In the genomic region with DNA sequence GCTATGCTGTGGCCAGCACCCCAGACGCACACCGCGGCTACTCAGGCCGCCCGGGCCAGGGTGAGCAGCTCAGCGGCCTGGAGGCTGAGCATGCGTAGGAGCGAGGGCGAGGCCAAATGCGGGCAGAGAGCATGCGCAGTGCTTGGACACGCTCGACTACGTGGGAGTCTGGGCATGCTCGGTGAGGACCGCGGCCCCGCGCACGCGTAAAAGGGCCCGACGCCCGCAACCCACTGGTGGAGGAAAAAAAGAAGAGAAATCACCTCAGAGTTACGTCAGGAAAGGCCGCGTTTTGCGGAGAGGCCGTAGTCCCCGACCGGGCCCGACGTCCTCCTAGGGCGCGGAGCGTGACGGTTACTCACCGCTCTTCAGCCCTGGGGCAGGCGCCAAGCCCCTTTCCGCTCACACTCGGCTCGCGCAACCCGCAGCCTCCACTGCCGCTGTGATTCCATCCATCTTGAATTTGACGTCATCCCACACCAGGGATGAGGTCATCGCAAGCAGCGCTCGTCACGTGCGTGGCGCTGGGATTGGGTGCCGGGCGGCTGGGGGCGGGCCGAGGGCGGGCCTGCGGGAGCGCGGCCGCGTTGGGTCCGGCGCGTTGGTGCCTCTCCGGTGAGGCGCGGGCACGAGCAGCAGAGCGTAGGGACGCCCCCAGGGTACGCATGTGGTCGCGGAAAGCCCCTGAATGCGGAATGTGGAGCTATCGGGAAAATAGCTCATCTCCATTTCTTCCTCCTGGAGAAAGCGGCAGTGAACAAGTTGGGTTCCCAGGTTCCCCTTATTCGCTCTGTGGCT, we compare ENCODE assay signal across 8 mouse cellular contexts. TPM values are rescaled to one million over a fixed set of nuclear protein-coding genes. Genes with fewer than 3 reads are reported as not detected.
DNase-seq lines count a peak whose midpoint lies in the region; ATAC-seq and TF ChIP-seq lines count a peak whose summit lies in the region.

A gene (minus strand): TSS at position 448 of the 798 bp plus-strand sequence.
A gene (minus strand): TSS at position 472 of the 798 bp plus-strand sequence.

- peak; percentile 83 for DNase-seq in c-Kit-negative CD71-positive TER-119-positive erythroid progenitor cells, embryonic 14.5 days (ENCODE audit: low read depth, low spot score)
- peak; percentile 94 for DNase-seq in forebrain, embryonic 10.5 days (ENCODE audit: extremely low spot score, low spot score)
- DNase-seq in kidney, postnatal 25 days = peak; percentile 97 to 98
- peak; percentile 83 to 86 (median 85) for DNase-seq in liver, embryonic 14.5 days (ENCODE audit: low read depth in 3 of 3, low spot score in 3 of 3)
- DNase-seq in neural tube, embryonic 11.5 days (ENCODE audit: low spot score) = peak; percentile 97
- peak; percentile 97 for DNase-seq in stomach, postnatal 0 days (ENCODE audit: low spot score)

- H3K4me1 ChIP-seq in forebrain, embryonic 10.5 days = peaks cover 22% of the 10 kb centered on the region
- H3K4me1 ChIP-seq in heart, embryonic 15.5 days (replicated peaks) = peaks cover 21% of the 10 kb centered on the region
- peaks cover 37 to 39% of the 10 kb centered on the region in 2 experiments for H3K4me1 ChIP-seq in liver, embryonic 14.5 days (replicated peaks; ENCODE audit: control insufficient read depth in 2 of 2, insufficient read depth in 2 of 2, low read length in 1 of 2)
- H3K4me1 ChIP-seq in neural tube, embryonic 11.5 days (ENCODE audit: control insufficient read depth, insufficient read depth, low read length) = peaks cover 3% of the 10 kb centered on the region; the same call in 1 of the 2 replicates
- no peaks in the 10 kb centered on the region for H3K4me1 ChIP-seq in stomach, postnatal 0 days (replicated peaks; ENCODE audit: control insufficient read depth, insufficient read depth)

- no peaks in the 10 kb centered on the region for H3K9me3 ChIP-seq in forebrain, embryonic 10.5 days
- no peaks in the 10 kb centered on the region for H3K9me3 ChIP-seq in heart, embryonic 15.5 days (replicated peaks)
- H3K9me3 ChIP-seq in liver, embryonic 14.5 days (ENCODE audit: control insufficient read depth, low read length) = no peaks in the 10 kb centered on the region
- no peaks in the 10 kb centered on the region for H3K9me3 ChIP-seq in neural tube, embryonic 11.5 days (ENCODE audit: control insufficient read depth, low read length)
- H3K9me3 ChIP-seq in stomach, postnatal 0 days (ENCODE audit: control insufficient read depth, low read length) = no peaks in the 10 kb centered on the region

- peak within 1 kb of the TSS; percentile 96 for H3K27ac ChIP-seq in forebrain, embryonic 10.5 days
- H3K27ac ChIP-seq in heart, embryonic 15.5 days = peak within 1 kb of the TSS; percentile 97
- H3K27ac ChIP-seq in liver, embryonic 14.5 days = peak within 1 kb of the TSS; percentile 70
- peak within 1 kb of the TSS; percentile 89 for H3K27ac ChIP-seq in neural tube, embryonic 11.5 days (ENCODE audit: low read depth, low read length)
- H3K27ac ChIP-seq in stomach, postnatal 0 days (replicated peaks) = peak within 1 kb of the TSS; percentile 98

- H3K4me3 ChIP-seq in forebrain, embryonic 10.5 days = peak within 1 kb of the TSS; percentile 91
- H3K4me3 ChIP-seq in heart, embryonic 15.5 days = peak within 1 kb of the TSS; percentile 89
- peak within 1 kb of the TSS; percentile 70 to 72 for H3K4me3 ChIP-seq in liver, embryonic 14.5 days (ENCODE audit: insufficient read depth in 1 of 2, low read depth in 2 of 2, low read length in 2 of 2)
- peak within 1 kb of the TSS; percentile 84 for H3K4me3 ChIP-seq in neural tube, embryonic 11.5 days (ENCODE audit: low read depth, low read length)
- peak within 1 kb of the TSS; percentile 76 for H3K4me3 ChIP-seq in stomach, postnatal 0 days (ENCODE audit: low read depth, low read length)

- WGBS in forebrain, embryonic 10.5 days = under 1% methylated on average over 78 of the region's 78 CpGs
- WGBS in heart, embryonic 15.5 days = under 1% methylated on average over 78 of the region's 78 CpGs
- under 1% methylated on average over 78 of the region's 78 CpGs for WGBS in liver, embryonic 14.5 days (ENCODE audit: insufficient replicate concordance)
- under 1% methylated on average over 77 of the region's 78 CpGs for WGBS in neural tube, embryonic 11.5 days
- under 1% methylated on average over 75 of the region's 78 CpGs for WGBS in stomach, postnatal 0 days

- H3K27me3 ChIP-seq in forebrain, embryonic 10.5 days (ENCODE audit: poor library complexity, severe bottlenecking) = no peaks in the 10 kb centered on the region
- H3K27me3 ChIP-seq in heart, embryonic 15.5 days = no peaks in the 10 kb centered on the region
- H3K27me3 ChIP-seq in liver, embryonic 14.5 days (ENCODE audit: control insufficient read depth, insufficient read depth, low read length) = no peaks in the 10 kb centered on the region
- H3K27me3 ChIP-seq in neural tube, embryonic 11.5 days (ENCODE audit: control insufficient read depth, insufficient read depth, low read length) = no peaks in the 10 kb centered on the region
- H3K27me3 ChIP-seq in stomach, postnatal 0 days (ENCODE audit: control insufficient read depth, insufficient read depth, low read length) = no peaks in the 10 kb centered on the region

- TF ChIP-seq EP300 in liver, embryonic 14.5 days (IDR thresholded peaks at IDR 0.05; ENCODE audit: low read depth) = no peak
- TF ChIP-seq EP300 in stomach, postnatal 0 days (optimal IDR thresholded peaks at IDR 0.05) = no peak

- ATAC-seq in CD4-positive, CD25-positive, alpha-beta regulatory T cell, adult 4 months = peak; percentile 82
- ATAC-seq in heart, embryonic 15.5 days (replicated peaks; ENCODE audit: insufficient number of reproducible peaks, insufficient read depth, low FRiP score, low read depth) = peak; percentile 96
- ATAC-seq in liver, embryonic 14.5 days (ENCODE audit: insufficient read depth) = peak; percentile 97
- peak; percentile 99 for ATAC-seq in neural tube, embryonic 11.5 days (ENCODE audit: insufficient read depth, low FRiP score, low TSS enrichment)
- ATAC-seq in stomach, postnatal 0 days (ENCODE audit: low FRiP score, low TSS enrichment) = peak; percentile 99

- TF ChIP-seq CTCF in liver, embryonic 14.5 days (IDR thresholded peaks at IDR 0.05; ENCODE audit: low read depth) = no peak
- no peak for TF ChIP-seq CTCF in stomach, postnatal 0 days (IDR thresholded peaks at IDR 0.05; ENCODE audit: low read depth)

- peak within 1 kb of the TSS; percentile 83 for H3K9ac ChIP-seq in heart, embryonic 15.5 days
- H3K9ac ChIP-seq in liver, embryonic 14.5 days (replicated peaks) = peak within 1 kb of the TSS; percentile 73
- peak within 1 kb of the TSS; percentile 84 for H3K9ac ChIP-seq in neural tube, embryonic 11.5 days (ENCODE audit: low read length)
- H3K9ac ChIP-seq in stomach, postnatal 0 days (ENCODE audit: low read length) = peak within 1 kb of the TSS; percentile 93

- H3K36me3 ChIP-seq in forebrain, embryonic 10.5 days (replicated peaks) = 0 out of 2 replicates have a peak, but pooled peaks cover 5% of the 10 kb centered on the region
- H3K36me3 ChIP-seq in heart, embryonic 15.5 days = no peaks in the 10 kb centered on the region
- no peaks in the 10 kb centered on the region for H3K36me3 ChIP-seq in liver, embryonic 14.5 days (replicated peaks; ENCODE audit: control insufficient read depth, insufficient read depth, low read depth)
- no peaks in the 10 kb centered on the region for H3K36me3 ChIP-seq in neural tube, embryonic 11.5 days (ENCODE audit: control insufficient read depth, insufficient read depth, low read length)
- no peaks in the 10 kb centered on the region for H3K36me3 ChIP-seq in stomach, postnatal 0 days (ENCODE audit: control insufficient read depth, insufficient read depth, low read length)

- peak within 1 kb of the TSS; percentile 81 for H3K4me2 ChIP-seq in heart, embryonic 15.5 days
- peak within 1 kb of the TSS; percentile 75 for H3K4me2 ChIP-seq in liver, embryonic 14.5 days (ENCODE audit: low read depth)
- H3K4me2 ChIP-seq in neural tube, embryonic 11.5 days (ENCODE audit: low read depth) = peak within 1 kb of the TSS; percentile 89
- peak within 1 kb of the TSS; percentile 82 for H3K4me2 ChIP-seq in stomach, postnatal 0 days (replicated peaks; ENCODE audit: low read depth)

RNA-seq across cellular contexts. Expression of the first gene that starts in this region (rescaled TPM):
- polyA plus RNA-seq in CD4-positive, CD25-positive, alpha-beta regulatory T cell, adult 4 months (2017; shearing (Covaris generic)) = 1 to 10 TPM; 6.9 to 7.8 TPM
- 11.7 and 16.1 TPM in 2 replicates for polyA plus RNA-seq in forebrain, embryonic 10.5 days (2016; fragmentation: Nextera tagmentation; extraction: Ambion mirVana)
- polyA plus RNA-seq in heart, embryonic 15.5 days (2015; fragmentation: Nextera tagmentation; extraction: Ambion mirVana) = 15.2 and 18.5 TPM in 2 replicates
- polyA plus RNA-seq in liver, embryonic 14.5 days (2012; rRNA removed) = 1.5 and 1.9 TPM in 2 replicates
- polyA plus RNA-seq in liver, embryonic 14.5 days (2014; fragmentation: Nextera tagmentation; extraction: Ambion mirVana) = 4.6 and 6.2 TPM in 2 replicates
- 18.9 and 19.2 TPM in 2 replicates for polyA plus RNA-seq in neural tube, embryonic 11.5 days (2014; fragmentation: Nextera tagmentation; extraction: Ambion mirVana)
- 13.6 and 14.0 TPM in 2 replicates for polyA plus RNA-seq in stomach, postnatal 0 days (2015; fragmentation: Nextera tagmentation; extraction: Ambion mirVana)

RNA-seq across cellular contexts. Expression of the second gene that starts in this region (rescaled TPM):
- polyA plus RNA-seq in CD4-positive, CD25-positive, alpha-beta regulatory T cell, adult 4 months (2017; shearing (Covaris generic)) = 10 to 100 TPM in 1 of 2 experiments, 1 to 10 TPM in 1; 8.9 to 13.3 TPM
- 15.9 and 17.4 TPM in 2 replicates for polyA plus RNA-seq in forebrain, embryonic 10.5 days (2016; fragmentation: Nextera tagmentation; extraction: Ambion mirVana)
- polyA plus RNA-seq in heart, embryonic 15.5 days (2015; fragmentation: Nextera tagmentation; extraction: Ambion mirVana) = 6.4 and 7.4 TPM in 2 replicates
- 3.3 and 3.5 TPM in 2 replicates for polyA plus RNA-seq in liver, embryonic 14.5 days (2012; rRNA removed)
- 2.3 and 3.2 TPM in 2 replicates for polyA plus RNA-seq in liver, embryonic 14.5 days (2014; fragmentation: Nextera tagmentation; extraction: Ambion mirVana)
- 14.2 and 15.7 TPM in 2 replicates for polyA plus RNA-seq in neural tube, embryonic 11.5 days (2014; fragmentation: Nextera tagmentation; extraction: Ambion mirVana)
- 5.4 and 6.0 TPM in 2 replicates for polyA plus RNA-seq in stomach, postnatal 0 days (2015; fragmentation: Nextera tagmentation; extraction: Ambion mirVana)

Comparison
In these comparisons a context has a peak if more than half of its experiments do, and no peak if none do; other contexts are left out.
1. Peak in every context shown above with its lines: DNase-seq, ATAC-seq, H3K4me3 ChIP-seq and H3K27ac ChIP-seq.